Mouse (Mus musculus): ENCODE measurements around the gene Nkx1-1.

GRCm38 (mm10) chr5:33420313-33420712 is 13.5 kb downstream of the Nkx1-1 start:
- TF ChIP-seq CTCF (IDR thresholded peaks at IDR 0.05; ENCODE audit: control insufficient read depth, insufficient read depth, insufficient read length) (no peak), MAX (IDR thresholded peaks at IDR 0.05) (no peak), USF1 (IDR thresholded peaks at IDR 0.05; ENCODE audit: low read depth) (no peak), MYOD1 (IDR thresholded peaks at IDR 0.05; ENCODE audit: control insufficient read depth, insufficient read length, low read depth) (no peak), MYOG (IDR thresholded peaks at IDR 0.05; ENCODE audit: control insufficient read depth, extremely low read depth, insufficient read length) (no peak), CEBPB (IDR thresholded peaks at IDR 0.05; ENCODE audit: low read depth) (no peak)

Measured in C2C12 (cell line).